Mouse (Mus musculus) cerebellum, postnatal 14 days (tissue): ENCODE data around the gene Msl3l2.

Experiments used
- DNase-seq, 2 experiments: peaks; one replicate each; pipeline ENCODE4 v3.0.0; 2021; ENCODE audit warnings: mixed read lengths in 2 of 2

Gene Msl3l2

GRCm38 (mm10) chr10:56106333-56106995 lies at the start of gene Msl3l2:
Msl3l2 (plus strand) TSS chr10:56106917.
- peak; percentile 86 to 94 for DNase-seq

- peak in 1 of 2 experiments; percentile 4 for DNase-seq
Observed at GRCm38 (mm10) chr10:56058979-56059422, 47.7 kb upstream of the Msl3l2 start.

GRCm38 (mm10) chr10:56061238-56061830 lies 45.4 kb upstream of the Msl3l2 start:
- no peak for DNase-seq

- no peak for DNase-seq
Observed at GRCm38 (mm10) chr10:56062746-56063145, 44.0 kb upstream of the Msl3l2 start.

- DNase-seq, result no peak
Observed at GRCm38 (mm10) chr10:56089714-56090113, 17.0 kb upstream of the Msl3l2 start.

- DNase-seq, result no peak
Observed at GRCm38 (mm10) chr10:56094586-56094985, 12.1 kb upstream of the Msl3l2 start.

- no peak for DNase-seq
Observed at GRCm38 (mm10) chr10:56096757-56097156, 10.0 kb upstream of the Msl3l2 start.

- no peak for DNase-seq
Observed at GRCm38 (mm10) chr10:56099126-56099525, 7.6 kb upstream of the Msl3l2 start.

GRCm38 (mm10) chr10:56099641-56100310 lies 6.9 kb upstream of the Msl3l2 start:
- no peak for DNase-seq

GRCm38 (mm10) chr10:56106996-56107334 lies 248 bp downstream of the Msl3l2 start:
- DNase-seq, result no peak

- peak; percentile 82 to 83 for DNase-seq
Observed at GRCm38 (mm10) chr10:56114951-56115635, 8.4 kb downstream of the Msl3l2 start.

- DNase-seq, result peak; percentile 73 to 77
Observed at GRCm38 (mm10) chr10:56115636-56116180, 9.0 kb downstream of the Msl3l2 start.

GRCm38 (mm10) chr10:56126972-56127371 lies 20.3 kb downstream of the Msl3l2 start:
- no peak for DNase-seq

- DNase-seq, result no peak
Observed at GRCm38 (mm10) chr10:56129642-56130041, 22.9 kb downstream of the Msl3l2 start.

GRCm38 (mm10) chr10:56137191-56137590 lies 30.5 kb downstream of the Msl3l2 start:
- peak; percentile 44 to 65 for DNase-seq

- no peak for DNase-seq
Observed at GRCm38 (mm10) chr10:56148920-56149319, 42.2 kb downstream of the Msl3l2 start.

GRCm38 (mm10) chr10:56156956-56157355 lies 50.2 kb downstream of the Msl3l2 start:
- no peak for DNase-seq

- peak; percentile 33 for DNase-seq
Observed at GRCm38 (mm10) chr10:56158207-56158606, 51.5 kb downstream of the Msl3l2 start.

- DNase-seq, result no peak
Observed at GRCm38 (mm10) chr10:56158748-56159147, 52.0 kb downstream of the Msl3l2 start.

GRCm38 (mm10) chr10:56164411-56164810 lies 57.7 kb downstream of the Msl3l2 start:
- peak; percentile 57 to 60 for DNase-seq

GRCm38 (mm10) chr10:56165758-56166157 lies 59.0 kb downstream of the Msl3l2 start:
- no peak for DNase-seq
